Mouse (Mus musculus) 416B (cell line): Measurements from ENCODE around the gene Bach2.

ENCODE experiments used
- DNase-seq: peaks from one replicate; pipeline ENCODE4 v3.0.0; 2011; ENCODE audit warnings: low read depth

Gene Bach2

DNA sequence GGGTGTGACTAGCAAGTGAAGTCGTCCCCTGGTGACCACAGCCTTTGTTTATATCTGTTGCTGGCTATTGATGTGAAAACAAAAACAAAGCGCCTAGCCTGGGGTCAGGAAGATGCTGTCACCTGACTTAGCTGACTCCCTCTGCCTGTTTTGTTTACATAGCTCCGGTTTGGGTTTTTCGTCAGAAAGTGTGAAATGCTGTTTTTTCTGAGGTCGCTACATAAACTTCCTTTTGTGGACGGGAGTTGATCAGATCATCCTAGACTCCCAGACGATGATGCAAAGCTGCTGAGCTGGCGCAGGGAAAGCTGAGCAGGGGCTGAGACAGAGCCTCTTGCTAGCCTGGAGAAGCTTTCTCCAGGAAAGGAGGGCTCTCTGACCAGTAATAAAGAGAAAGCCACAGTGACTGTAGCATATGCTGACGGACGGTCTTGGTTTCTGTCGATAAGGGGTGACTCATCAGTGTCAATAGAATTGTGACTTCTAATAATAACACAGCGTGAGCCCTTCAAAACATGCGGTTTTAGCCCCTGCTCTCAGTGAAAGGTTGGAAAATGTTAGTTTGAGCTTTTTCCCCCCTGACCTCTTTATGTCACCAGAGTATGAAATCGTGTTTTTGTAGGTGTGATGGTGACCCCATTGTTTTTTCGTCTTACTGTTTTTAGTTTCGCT lies 11.9 kb downstream of the Bach2 start:
- peak; percentile 96 for DNase-seq

DNA sequence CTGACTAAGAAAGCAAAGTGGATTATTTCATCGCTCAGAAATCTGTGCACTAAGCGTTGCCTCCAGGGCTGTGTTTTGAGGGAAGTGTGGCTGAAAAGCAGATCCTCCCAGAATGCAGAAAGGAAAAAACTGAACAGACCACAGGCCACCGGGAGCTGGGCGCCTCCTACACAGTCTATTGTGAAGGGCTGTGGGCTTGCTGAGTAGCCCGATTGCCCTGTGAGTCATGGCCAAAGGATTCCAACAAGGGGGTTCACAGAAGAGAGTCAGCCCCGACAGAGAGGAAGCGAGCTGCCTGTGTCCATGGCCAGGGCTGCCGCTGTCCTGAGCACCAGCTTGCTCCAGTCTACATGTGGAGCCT lies 12.4 kb downstream of the Bach2 start:
- peak; percentile 89 for DNase-seq

DNA sequence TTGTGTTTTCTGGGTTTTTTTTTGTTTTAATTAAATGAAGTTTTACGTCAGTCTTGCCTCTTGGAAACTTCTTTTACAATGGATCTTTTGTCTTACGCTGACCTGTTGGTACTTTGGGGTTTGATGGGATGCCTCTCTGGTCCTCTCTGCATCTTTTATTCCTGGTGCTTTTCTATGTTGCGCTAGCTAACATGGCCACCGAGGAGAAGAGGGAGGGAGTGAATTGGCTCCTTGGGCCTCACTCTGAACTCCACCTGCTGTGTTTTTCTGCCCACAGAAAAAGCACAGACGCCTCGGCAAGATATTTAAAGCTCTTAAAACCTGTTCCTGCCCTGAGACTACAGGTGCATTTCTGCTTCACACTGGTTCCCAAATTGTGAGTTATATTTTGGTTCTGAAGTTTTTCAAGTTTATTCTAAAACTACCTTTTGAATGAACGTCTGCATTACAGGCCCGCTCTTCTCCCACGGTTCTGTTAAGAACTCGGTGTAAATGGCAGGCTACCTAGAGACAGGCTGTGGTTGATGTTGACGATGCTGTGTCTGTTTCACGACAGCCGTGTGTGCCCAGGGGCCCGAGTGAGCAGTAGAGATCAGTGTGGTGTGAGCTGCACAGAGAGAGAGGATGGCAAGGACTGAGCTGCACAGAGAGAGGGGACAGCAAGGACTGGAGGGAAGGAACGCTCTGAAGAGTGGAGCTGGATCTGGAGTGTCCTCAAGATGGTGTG lies 13.5 kb downstream of the Bach2 start:
- no peak for DNase-seq

DNA sequence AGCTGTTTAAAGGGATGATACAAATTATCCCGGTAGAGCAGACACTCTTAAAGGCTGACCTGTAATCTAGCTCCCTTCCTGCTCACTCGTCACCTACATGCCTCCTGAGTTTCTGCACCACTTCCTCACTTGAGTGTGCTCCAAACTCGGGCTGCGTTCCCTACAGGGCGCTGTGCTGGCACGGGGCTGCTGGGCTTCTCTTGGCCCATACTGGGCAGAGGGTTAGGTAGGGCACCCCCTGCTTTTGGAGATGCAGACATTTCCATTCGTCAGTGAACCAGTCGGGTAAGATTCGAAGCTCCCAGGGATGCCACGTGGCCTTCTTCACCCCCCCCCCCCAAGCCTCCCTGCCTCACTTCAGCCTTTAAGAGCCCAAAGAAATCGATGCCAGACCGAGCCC lies 19.1 kb downstream of the Bach2 start:
- DNase-seq: no peak

DNA sequence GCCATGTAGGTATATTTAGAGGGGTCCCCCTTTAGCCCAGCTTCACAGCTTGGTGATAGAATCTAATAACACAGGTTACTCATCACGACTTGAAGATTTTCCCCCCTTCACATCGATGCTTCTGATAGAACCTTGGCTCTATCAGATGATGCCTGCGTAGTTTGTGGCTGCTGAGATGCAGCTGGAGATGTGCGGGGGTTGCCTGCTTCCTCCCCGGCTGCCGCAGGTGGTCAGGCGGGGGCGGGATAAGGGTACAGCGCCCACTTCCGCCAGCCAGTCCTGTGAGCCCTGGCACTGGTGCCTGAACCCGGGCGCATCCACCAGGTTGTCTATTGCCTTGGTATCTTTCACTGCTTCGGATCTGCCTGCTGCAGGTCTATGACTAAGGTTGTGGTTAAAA lies 19.5 kb downstream of the Bach2 start:
- peak; percentile 26 for DNase-seq

DNA sequence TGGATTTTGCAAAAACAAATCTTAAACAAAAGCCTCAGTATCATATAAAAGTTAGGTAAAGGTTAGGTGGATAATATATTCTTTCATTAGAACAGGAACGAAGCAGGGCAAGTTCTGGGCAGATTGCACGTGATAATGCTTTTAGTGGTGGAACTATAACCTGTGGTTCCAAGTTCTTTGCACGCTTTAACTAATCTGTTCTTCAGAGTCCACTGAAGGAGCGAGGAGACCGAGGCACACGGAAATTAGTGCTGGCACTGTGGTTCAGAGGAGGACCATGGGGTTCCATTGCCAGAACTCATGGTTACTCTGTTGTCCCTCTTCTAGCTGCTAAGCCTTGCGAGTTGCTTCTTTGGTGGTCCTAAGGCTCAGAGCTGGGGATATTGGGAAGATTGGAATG lies 20.0 kb downstream of the Bach2 start:
- no peak for DNase-seq

DNA sequence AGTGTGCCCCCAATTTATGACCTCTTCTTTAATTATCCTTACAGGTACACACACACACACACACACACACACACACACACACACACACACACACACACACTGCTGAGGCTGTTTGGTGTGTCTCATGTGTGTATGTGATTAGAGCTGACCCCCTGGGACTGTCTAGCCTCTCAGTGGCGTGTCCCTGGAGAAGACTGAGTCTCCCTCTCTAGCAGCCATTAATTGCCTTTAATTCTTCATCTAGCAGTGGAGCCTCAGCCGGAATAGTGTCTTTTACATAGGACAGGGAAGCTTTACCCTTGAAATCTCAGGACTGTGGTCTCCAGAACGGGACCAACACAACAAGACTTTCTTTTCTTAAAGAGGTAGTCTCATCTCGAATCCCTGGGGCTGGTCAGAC lies 22.3 kb downstream of the Bach2 start:
- DNase-seq: no peak

DNA sequence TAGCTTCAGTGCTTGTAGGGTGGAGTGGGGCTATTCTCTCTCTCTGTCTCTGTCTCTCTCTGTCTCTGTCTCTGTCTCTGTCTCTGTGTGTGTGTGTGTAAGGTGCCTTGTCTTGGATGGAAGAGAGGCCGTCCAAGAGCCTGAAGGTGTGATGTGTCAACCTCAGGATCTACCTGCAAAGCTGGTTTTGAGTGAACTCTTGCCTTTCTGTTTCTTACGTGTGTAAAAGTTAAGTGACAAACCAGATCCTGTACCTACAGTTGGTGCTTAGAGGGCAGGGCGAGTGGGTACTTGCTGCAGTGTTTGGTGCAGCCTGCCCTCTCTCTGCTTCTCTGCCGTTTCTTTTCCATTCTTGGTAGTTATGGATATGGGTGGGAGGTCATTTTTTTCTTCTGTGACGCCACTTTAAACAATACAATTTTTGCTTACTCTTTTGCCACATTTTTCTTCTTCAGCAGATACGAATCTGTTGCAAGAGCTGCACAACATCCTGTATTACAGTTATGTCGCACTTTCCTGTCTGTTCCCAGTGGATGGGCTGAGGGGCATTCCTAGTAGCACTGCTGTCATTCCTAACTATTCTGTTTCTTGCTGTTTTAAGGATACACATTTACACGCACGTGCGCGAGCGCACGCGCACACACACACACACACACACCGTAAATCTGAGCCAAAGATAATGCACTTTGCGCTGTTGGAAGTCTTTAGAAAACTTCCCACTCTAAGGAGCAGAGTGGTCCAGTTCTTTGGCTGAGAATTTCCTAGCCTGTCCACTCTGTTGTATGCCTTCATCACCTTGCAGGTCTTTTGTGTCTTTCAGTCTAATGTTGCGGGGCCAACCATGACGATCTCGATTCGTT lies 24.5 kb downstream of the Bach2 start:
- DNase-seq: no peak

DNA sequence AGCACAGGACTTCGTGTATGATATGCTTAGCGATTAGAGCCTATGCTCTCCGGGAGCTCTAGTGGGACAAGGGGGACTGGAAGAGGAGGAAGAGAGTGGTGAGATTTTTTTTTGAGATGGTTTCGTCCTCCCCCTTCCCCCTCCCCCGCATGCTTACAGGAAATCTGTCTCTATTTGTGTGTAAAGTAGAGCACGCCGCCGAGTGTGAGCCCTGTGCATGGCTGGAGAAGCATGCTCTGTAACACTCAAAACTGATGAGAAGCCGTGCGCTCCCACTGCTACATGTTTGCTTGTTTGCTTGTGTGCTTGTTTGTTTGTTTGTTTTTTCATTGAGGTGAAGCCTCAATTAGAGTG lies 25.1 kb downstream of the Bach2 start:
- DNase-seq: no peak

DNA sequence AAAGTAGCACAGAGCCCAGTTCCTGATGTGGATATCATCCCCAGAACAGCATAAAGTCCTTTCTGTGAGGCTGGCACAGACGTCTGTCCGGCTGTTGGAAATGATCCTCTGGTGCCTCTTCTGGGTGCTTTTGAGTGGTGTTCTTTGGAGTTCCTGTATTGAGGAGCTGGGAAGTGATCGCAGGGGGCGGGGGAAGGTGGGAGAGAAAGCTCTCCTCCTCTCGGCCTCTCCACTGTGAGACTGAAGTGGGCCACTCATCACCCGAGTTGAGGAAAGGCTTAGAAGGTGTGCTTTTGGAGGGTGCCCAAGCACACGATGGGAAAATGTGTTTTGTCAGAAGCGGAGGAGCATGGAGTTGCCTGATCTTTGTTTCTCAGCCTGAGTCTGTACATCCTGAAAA lies 26.3 kb downstream of the Bach2 start:
- DNase-seq: no peak

DNA sequence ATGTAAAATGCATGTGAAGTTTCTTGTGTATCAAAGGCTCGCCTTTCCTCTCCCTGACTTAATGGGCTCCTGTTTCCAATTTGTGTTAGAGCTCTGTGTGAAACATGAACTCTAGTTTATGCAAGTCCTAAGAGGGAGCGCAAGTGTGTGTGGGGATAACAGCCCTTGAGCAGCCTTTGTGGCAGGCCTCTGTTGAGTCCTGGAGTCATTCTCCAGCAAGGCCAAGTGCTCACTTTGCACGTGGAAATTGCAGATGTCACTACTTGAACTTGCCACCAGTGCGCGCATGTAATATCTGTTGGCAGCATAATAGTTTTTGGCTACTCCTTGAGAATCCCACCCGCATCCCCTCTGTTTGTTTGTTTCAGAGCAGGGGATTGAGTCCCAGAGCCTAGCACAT lies 28.1 kb downstream of the Bach2 start:
- DNase-seq: no peak

DNA sequence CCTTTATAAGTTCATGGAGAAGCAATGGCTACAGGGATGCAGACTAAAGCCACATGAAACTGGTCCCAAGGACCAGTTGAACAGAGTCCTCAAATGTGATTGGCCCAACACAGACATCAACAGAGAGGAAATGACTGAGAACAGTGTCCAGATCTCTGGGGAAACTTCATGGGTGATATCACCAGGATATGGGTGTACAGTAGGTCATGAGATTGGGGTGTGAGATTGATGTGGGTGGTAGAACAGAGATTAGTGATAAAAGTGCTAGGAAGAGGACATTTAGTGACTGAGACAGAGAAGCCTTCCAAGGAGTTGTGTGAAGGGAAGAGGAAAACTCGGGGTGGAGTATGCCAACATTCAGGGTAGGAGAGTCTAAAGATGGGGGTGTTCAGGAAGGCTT lies 29.4 kb downstream of the Bach2 start:
- DNase-seq: no peak

DNA sequence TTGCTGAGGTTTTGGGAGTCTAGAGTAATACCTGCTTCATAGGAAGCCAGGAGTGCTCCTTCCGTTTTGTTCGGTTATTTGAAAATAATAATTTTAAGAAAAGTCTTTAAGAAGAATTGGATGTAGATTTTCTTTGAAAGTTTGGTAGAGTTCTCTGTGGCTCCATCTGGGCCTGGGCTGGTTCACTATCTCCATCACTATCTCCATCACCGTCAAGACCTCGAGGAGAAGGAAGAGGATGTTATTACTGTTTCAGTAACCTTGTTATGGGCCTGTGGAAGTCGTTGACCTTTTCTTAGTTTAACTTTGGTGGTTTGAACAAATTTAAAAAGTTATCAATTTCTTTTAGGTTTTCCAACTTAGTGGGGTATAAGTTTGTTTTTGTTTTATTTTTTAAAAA lies 33.8 kb downstream of the Bach2 start:
- DNase-seq: no peak

DNA sequence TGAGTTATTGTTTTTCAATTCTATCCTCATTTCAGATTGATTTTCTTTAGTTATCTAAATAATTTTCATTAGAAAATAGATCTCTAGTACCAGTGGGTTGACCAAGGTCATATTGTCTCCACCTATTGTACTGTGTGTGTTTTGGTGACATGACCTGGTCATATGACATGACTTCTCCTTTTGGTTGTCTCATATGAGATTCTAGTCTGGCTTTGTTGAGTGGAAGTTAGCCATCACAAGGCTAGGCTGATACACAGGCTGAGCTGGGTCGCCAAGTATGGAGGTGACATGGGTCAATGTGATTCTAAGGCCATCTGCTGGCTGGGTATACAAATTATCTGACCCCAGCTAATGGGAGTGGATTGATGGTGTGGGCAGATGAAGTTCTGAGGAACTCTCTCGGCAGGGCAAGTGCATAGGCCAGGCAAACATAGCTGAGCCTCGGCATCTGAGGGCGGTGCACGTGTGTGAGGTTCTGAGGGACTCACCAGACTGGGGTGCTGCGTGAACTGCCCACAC lies 36.2 kb downstream of the Bach2 start:
- DNase-seq: no peak

DNA sequence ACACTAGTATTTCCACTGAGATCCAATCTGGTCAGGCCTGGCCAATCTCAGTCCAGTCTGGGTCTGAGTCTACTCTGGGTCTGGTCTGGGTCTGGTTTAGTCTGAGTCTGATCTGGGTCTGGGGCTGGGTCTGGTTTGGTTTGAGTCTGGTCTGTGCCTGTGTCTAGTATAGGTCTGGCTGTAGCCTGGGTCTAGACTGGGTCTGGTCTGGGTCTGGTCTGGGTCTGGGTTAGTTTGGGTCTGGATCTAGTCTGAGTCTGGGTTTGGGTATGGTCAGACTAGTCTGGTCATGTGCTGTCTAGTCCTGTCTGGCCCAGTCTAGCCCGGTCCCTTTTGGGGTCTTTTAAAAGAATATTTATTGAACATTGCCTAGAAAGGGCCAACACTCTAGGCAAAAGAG lies 41.2 kb downstream of the Bach2 start:
- no peak for DNase-seq

DNA sequence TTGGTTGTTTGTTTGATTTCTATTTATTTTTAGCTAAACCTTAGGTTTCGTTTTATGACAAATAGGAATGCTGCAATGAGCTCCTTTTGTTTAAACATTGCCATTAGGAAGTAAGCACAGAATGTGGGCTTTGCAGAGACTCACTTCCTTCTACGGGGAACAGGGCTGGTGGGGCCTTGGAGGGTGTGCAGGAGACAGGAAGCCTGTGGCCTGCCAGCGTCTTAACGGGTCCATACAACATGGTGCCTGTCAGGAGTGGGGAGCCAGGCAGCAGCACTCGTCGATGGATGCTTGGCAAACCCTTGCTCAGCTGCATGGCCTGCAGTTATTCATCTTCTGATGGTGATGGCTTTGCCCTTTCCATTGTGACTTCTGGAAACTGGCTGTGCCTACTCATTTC lies 41.8 kb downstream of the Bach2 start:
- DNase-seq: peak; percentile 62

DNA sequence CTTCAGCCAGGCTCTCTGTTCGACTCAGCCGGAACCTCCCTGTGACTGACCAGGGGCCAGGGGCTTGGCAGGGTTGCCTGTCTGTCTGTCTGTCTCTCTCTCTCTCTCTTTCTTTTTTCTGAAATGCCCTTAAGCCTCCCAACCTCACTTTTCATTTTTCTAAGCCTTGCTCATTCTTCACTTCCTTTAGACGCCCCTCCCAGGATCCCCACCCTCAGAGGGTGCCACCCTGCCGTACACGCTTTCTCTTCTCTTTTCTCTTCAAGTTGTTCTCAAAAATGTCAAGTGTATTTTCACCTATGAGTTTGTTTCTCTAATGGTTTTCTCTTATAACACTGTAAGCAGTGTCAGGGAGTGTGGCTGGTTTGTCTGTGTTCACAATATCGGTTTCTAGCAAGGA lies 42.7 kb downstream of the Bach2 start:
- DNase-seq: no peak

DNA sequence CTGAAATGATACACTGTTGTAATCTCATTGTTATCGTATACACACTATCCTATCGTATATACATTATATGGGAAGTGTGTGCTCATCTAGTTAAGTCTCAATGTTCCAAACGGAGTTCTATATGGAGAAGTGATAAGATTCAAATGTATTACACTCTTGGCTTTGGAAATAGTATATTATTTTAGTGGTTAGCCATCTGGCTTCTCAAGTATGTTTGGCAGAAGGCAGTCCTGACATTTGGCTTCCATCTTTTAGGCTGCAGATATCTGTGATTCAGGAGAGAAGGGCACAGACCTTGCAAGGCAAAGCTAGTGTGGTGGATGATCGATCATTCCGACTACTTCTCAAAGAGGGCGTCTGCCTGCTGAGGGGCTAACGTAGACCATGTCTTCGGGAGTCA lies 47.8 kb downstream of the Bach2 start:
- no peak for DNase-seq

DNA sequence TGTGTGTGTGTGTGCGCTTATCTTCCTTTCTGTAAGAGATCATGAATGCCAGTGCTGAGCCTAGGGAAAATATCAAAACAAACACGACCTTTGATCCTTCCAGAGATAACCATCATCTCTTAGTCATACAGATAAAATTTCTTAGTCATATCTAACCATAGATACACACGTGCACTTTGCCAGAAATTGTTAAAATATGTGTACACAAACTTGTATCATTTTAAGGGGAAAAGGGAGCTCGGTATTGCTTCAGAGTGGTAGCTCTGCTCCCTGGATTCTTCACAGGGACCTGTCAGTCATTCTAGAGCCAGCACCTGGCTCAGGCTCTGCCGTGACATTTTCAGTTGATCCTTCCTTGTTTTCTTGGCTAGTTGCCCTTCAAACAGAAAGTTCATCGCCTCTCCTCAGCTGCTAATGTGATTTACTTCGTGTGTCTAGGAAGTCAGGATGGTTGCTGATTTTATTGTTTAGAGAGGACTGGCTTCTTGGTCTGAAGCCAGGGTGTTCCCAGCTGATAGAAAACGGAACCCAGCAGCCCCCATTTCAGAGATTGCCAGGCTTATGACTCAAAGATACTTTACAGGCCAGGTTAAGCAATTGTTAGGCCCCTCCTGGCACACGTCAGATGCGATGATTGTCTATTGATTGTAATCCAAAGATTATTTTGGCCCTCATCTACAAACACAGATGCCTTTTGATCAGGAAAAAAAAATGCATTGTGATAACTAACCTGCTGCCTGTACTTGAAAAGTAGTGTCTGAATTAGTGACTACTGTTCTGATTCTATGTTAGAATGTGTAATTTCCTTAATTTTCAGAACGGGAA lies 49.6 kb downstream of the Bach2 start:
- peak; percentile 79 for DNase-seq

DNA sequence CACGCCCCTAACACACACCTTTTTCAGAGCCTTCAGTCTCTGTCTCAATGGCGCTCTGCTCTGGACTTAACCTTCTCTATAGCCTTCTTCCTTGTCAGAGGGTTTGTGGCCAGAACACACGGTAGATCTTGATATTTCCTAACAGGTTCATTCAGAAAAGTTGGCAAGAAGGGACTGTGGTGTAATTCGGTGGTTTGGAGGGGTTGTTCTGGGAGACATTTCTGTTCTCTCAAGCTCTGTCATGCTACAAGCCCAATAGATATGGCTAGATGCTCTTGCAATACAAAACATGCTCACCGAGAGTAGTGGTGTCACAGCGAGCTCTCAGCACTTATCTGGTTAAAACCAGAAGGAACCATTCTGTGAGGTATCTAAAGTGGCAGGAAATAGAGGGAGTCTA lies 51.2 kb downstream of the Bach2 start:
- DNase-seq: peak; percentile 88

DNA sequence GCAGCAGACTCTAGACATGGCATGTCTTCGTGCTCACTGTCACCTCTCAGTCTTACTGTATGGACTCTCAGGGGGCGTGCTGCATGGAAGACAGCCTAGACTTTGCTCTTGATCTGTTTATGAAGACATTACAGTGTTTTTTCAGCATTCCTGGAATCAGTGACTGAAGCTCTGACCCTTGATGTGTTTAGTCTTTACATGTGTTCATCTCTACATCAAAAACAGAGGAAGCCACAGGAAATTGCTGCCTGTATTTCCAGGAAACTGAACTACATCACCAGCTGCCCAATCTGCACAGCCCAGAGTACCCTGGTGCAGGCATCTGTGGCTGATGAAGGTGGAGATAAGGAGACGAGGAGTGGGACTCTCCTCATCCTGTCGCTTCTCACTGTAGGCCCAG lies 52.8 kb downstream of the Bach2 start:
- peak; percentile 51 for DNase-seq

DNA sequence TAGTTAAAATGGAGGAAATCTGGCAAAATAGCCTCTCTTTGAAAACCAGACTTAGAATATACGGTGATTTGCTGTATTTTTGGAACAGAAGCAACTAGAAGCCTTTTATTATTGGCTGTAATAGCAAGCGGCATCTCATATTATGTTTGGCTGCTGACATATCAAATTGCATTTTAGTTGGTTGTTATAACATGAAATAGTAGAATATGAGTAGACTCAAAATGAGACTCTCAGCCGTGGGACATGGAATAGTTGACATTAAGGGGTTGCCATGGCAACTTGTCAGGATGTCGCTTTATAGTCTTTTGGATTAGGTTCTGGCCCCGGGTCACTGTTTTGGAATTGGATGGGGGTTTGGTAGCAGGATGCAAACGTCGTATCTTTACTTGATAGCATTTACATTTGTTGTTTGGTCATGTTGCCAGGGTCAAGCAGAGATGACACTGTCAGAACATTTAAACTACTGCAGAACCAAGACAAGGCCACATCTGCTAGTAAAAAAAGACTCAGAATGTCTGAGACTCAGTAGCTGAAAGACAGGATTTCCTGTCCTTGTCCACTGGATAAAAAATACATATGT lies 55.2 kb downstream of the Bach2 start:
- DNase-seq: no peak
